Mouse (Mus musculus) monocyte, adult 2 months (primary cell): ENCODE data around the gene Ddx6.
A peak's percentile ranks its signal among the peaks of the same experiment; 100 is the strongest.
"Not testable (repeated sequence)": the region's sequence is repeated elsewhere in the genome, so short reads cannot be mapped to it uniquely, and the experiment has no call there.

Experiments used
- DNase-seq, 2 experiments: peaks; one replicate each; pipeline ENCODE4 v3.0.0; 2022; ENCODE audit warnings: low spot score in 2 of 2, low read depth in 1 of 2

Ddx6 gene

GRCm38 (mm10) chr9:44593221-44593620, 11.5 kb upstream of the Ddx6 start:
- no peak for DNase-seq

GRCm38 (mm10) chr9:44593886-44594285, 10.8 kb upstream of the Ddx6 start:
- DNase-seq = no peak

GRCm38 (mm10) chr9:44594901-44595536, 9.7 kb upstream of the Ddx6 start:
- no peak for DNase-seq

- DNase-seq = no peak
Measured at GRCm38 (mm10) chr9:44595537-44595930, 9.2 kb upstream of the Ddx6 start.

GRCm38 (mm10) chr9:44597742-44598141, 7.0 kb upstream of the Ddx6 start:
- no peak for DNase-seq

DNA sequence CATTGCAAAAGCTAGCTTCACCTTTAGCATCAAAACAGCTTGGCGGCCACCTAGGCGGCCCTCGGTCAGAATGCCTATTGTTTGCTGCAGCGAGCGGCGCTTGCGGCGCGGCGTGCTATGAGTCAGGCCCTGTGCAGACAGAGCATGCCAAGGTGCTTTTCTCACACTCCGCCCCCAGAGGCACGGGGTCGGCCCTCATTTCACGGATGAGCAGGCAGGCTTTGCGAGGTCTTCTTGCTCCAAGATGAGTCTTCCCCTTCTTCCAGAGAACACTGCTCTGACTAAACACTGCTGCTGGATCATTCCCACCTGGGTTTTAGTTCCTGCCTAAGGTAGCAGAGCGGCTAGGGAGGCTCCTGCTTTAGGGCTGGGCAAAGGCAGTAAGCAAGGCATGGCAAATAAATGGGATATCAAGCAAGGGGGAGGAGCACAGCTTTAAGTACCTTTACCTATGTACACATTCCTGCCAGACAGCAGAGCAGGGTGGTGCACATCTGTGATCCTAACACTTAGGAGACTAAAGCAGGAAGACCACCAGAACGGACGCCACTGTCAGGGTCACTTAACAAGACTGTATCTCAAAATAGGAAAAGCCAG, 5.7 kb upstream of the Ddx6 start:
- no peak for DNase-seq

GRCm38 (mm10) chr9:44599616-44600015, 5.1 kb upstream of the Ddx6 start:
- DNase-seq = no peak

DNA sequence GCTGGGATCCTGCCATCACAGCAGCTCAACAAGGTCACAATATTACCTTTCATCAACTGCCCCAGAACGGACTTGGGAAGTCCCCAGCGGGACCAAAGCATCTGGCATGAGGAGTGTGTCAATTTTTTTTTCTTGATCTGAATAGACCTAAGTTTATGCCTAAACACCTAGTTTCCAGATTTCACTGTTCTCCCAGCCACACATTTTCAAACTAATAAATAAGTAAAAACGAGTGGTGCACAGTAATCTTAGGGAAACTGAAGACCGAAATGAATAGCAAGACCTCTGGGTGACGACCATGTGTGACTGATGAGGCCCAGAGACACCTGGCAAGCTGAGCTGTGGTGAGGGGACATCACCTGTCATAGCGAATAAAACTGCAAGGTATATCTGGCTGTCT, 3.9 kb upstream of the Ddx6 start:
- DNase-seq = no peak

DNA sequence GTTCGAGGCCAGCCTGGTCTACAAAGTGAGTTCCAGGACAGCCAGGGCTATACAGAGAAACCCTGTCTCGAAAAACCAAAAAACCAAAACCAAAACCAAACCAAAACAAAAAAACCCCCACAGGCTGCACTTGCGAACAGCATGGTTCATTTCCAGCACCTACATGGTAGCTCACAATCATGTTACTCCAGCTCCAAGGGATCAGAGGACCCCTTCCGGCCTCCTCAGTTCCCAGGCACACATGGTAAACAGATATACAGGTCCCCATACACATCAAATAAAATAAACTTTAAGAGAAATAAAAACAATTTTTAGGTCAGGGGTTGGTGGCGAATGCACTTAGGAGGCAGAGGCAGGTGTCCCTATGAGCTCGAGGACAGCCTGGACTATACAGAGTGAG, 1.9 kb upstream of the Ddx6 start:
- no peak for DNase-seq

DNA sequence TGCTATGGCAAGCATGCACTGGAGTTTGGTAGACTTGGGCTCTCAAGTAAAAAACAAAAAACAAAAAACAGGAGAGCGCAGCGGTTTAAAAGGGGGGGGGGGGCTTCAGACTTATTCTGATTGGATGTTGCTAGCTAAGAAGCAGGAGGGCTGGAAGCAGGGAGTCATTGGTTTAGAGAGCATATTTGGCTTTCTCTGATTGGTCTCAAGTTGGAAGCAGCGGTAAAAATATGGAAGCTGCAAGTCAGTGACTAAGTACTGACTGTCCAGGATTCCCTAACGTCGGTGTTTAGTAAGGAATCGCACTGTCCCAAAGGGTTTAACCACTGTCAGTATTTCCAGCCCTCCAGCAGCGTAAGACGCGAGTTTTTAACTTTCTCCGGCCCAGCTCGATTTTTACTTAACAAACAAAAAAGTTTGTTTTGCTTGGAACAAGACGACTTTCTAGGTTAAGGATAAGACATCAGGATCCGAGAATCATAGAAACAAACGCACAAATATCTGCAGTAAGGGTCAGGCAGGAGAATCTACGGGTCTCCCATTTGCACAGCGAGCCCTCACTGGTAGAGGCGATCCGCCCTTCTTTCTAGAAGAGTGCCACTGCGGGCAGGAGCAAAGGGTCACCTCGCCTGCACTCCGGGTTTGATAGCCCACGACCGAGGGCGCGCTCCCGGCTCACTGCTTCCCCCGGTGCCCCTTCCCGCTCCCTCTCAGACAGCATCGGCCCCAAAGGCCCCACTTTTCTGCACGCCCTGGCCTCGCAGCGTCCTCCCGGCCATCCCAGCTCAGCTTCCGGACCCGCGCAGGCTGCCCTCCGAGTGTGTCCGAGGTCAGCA, 1.0 kb upstream of the Ddx6 start:
- peak in 1 of 2 experiments; percentile 10 for DNase-seq

- peak; percentile 53 to 72 for DNase-seq
Measured at GRCm38 (mm10) chr9:44604290-44604778, 358 bp upstream of the Ddx6 start.

DNA sequence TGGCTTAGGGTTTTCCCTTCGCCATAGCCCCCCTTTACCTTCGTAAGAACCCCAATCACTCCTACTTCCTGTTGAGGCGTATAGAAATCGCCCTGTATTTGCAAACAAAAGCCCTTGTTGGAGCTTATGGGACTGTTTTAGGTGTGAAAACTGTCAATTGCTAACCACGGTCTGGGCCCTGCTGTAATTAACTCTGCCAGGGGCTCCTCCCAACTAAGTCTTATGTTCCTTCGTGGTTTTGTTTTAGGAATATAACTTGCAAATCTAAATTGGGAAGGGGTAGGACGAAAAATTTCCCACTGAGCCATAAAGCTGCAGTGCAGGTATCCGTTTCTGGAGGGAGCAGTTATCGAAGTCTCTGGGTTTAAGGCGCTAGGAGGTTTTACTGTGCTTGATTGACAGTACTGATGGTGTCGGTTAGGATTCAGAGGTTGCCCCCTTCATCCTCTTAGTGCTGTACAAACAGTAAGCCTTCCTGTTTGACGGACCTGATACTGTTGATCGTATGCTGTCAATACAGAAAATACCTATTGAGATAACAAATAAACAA, 999 bp downstream of the Ddx6 start:
- no peak for DNase-seq

DNA sequence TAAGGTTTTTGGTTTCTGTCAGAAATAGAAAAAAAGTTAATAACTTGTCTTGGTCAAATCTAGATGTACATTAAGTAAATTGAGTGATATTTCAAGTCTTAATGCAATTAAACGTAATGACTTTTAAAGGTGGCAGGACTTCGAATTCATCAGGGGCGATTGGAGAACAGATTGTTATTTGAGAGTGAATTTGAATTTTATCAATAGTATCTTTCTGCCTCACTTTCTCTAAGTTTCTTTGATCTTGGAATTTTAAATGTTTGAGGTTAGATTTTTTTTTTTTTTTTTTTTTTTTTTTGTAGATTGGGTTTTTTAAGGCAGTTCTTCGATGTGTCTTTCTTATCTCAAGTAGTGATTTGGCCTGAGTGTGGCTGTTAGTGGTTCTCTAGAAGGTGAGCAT, 2.0 kb downstream of the Ddx6 start:
- DNase-seq = no peak

DNA sequence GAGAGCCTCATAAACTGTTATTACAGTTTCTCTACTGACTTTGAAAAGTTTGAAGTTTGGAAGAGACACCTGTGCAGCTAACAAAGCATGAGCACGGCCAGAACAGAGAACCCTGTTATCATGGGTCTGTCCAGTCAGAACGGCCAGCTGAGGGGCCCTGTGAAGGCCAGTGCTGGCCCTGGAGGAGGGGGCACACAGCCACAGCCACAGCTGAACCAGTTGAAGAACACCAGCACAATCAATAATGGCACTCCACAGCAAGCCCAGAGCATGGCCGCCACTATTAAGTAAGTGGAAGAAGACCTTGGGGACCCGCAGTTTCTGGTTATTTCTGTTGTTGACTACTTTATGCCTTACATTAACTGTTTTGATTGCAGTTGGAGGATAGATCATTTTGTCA, 2.6 kb downstream of the Ddx6 start:
- no peak for DNase-seq

GRCm38 (mm10) chr9:44610371-44610770, 5.7 kb downstream of the Ddx6 start:
- DNase-seq = no peak

DNA sequence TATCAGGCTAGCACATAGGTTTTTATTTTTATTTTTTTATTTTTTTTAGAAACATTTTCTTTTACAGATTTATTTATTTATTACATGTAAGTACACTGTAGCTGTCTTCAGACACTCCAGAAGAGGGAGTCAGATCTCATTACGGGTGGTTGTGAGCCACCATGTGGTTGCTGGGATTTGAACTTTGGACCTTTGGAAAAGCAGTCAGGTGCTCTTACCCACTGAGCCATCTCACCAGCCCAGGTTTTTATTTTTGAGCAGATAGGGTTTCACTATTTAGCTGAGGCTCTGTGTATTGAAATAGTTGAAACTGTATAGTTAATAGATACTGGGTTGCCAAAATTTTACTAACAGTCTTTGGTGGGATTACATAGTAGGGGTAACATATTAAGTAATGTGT, 8.4 kb downstream of the Ddx6 start:
- not testable (repeated sequence) for DNase-seq

DNA sequence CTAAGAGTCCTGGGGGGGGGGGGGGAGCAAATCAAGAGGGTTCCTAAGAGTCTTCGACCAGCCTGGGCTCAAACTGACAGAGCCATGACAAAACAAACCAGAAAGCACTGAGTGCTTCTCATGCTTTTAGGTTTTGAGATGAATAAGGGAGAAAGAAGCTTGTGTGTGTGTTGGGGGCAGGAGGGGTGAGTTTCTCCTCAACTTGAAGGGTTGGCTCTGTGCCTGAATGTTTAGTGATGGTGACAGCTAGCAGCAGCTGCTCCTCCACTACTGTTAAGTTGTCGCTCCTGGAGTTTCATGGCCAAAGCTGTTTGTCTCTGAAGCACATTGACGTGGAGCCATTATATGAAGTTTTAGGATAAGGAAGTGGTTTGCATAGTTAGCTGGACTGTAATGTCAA, 16.4 kb downstream of the Ddx6 start:
- DNase-seq = no peak

GRCm38 (mm10) chr9:44624390-44624789, 19.7 kb downstream of the Ddx6 start:
- no peak for DNase-seq

- no peak for DNase-seq
Measured at GRCm38 (mm10) chr9:44626268-44626667, 21.6 kb downstream of the Ddx6 start.

- no peak for DNase-seq
Measured at GRCm38 (mm10) chr9:44637551-44638169, 33.0 kb downstream of the Ddx6 start.

GRCm38 (mm10) chr9:44638726-44639125, 34.0 kb downstream of the Ddx6 start:
- DNase-seq = not testable (repeated sequence)
